Mouse (Mus musculus) liver, adult 2 months (tissue): ENCODE results near the gene Zfp426.

Experiments used
- CTCF ChIP-seq: fragments of 200-500 bp; IDR thresholded peaks from 2 replicates; pipeline ENCODE4 v1.5.1; 2011; ENCODE audit warnings: low read depth, low read length, control low read depth
- POLR2A ChIP-seq: fragments of 200-500 bp; IDR thresholded peaks from 2 replicates; pipeline ENCODE4 v1.6.1; 2011; ENCODE audit warnings: low read length, control low read depth; ENCODE audit not compliant: insufficient read depth; ENCODE audit errors: extremely low read depth

- TF ChIP-seq CTCF = no peak
- TF ChIP-seq POLR2A = no peak
These were observed 17.1 kb upstream of the Zfp426 start for GRCm38 (mm10) chr9:20509676-20510075.
